Mouse (Mus musculus): ENCODE results near the gene Eif4b.
A peak's percentile ranks its signal among the peaks of the same experiment; 100 is the strongest.

- TF ChIP-seq CTCF (IDR thresholded peaks at IDR 0.05; ENCODE audit: control insufficient read depth, insufficient read depth, insufficient replicate concordance, low read depth, low read length) (peak; percentile 92), POLR2A (IDR thresholded peaks at IDR 0.05; ENCODE audit: control insufficient read depth, low read depth, low read length) (no peak)
Measured at GRCm38 (mm10) chr15:102065661-102066325, 7.8 kb upstream of the Eif4b start.

Measured in testis, adult 2 months (tissue).